Mouse (Mus musculus) C2C12 (cell line): ENCODE data around the gene Pdss1.

Experiments
- CEBPB ChIP-seq: IDR thresholded peaks from one replicate; pipeline ENCODE4 v1.6.1; 2011; ENCODE audit warnings: low read depth, mild to moderate bottlenecking, control low read depth, moderate library complexity
- CTCF ChIP-seq: IDR thresholded peaks from one replicate; pipeline ENCODE4 v1.5.1; 2011; ENCODE audit not compliant: control insufficient read depth, insufficient read depth, insufficient read length
- MAX ChIP-seq: IDR thresholded peaks from one replicate; pipeline ENCODE4 v1.6.1; 2011; ENCODE audit warnings: mild to moderate bottlenecking, control low read depth
- MYOD1 ChIP-seq: IDR thresholded peaks from one replicate; pipeline ENCODE4 v1.6.1; 2011; ENCODE audit warnings: low read depth; ENCODE audit not compliant: control insufficient read depth, insufficient read length
- USF1 ChIP-seq: IDR thresholded peaks from one replicate; pipeline ENCODE4 v1.6.1; 2011; ENCODE audit warnings: low read depth, mild to moderate bottlenecking, control low read depth, moderate library complexity

DNA sequence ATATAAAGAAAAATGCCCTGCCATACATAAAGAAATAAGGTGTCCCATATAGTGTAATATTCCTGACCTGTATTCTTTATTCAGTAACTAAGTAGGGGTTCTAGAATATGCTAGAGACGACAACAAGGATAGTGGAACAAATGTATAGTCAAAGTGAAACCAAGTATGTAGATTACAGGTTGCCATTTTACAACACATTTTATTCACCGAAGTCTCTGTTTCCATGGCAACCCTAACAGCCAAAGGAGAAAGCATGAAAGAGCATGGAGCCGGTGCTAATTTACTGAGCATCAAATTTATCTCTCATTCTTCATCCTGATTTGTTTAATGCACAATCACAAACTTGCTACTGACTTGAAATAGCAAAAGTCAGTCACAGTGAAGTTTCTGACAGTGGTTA lies 37.8 kb upstream of the Pdss1 start:
- TF ChIP-seq CTCF (no peak), CEBPB (no peak), MYOD1 (no peak), MAX (no peak), USF1 (no peak)
